Mouse (Mus musculus) adrenal gland, postnatal 25 days (tissue): ENCODE results near the gene Trim63. TPM values are rescaled to one million over a fixed set of nuclear protein-coding genes. Genes with fewer than 3 reads are reported as not detected.

Experiments
- DNase-seq: peaks from one replicate; pipeline ENCODE4 v3.0.0; 2021; ENCODE audit warnings: mixed read lengths
- total RNA-seq: library from RNA; stranded (reverse); gene quantifications from 2 replicates; pipeline ENCODE4 v1.2.3, GENCODE M21; 2021

The Trim63 gene
- total RNA-seq, 1 experiment from 2014 or later, result not detected

GRCm38 (mm10) chr4:134370649-134371221 is 55.8 kb downstream of the Trim63 start:
- DNase-seq, result no peak

GRCm38 (mm10) chr4:134371316-134371855 is 56.5 kb downstream of the Trim63 start:
- DNase-seq, result no peak

- DNase-seq, result peak; percentile 86
Measured at GRCm38 (mm10) chr4:134372294-134372747, 57.4 kb downstream of the Trim63 start.

- no peak for DNase-seq
Measured at GRCm38 (mm10) chr4:134373295-134373694, 58.4 kb downstream of the Trim63 start.

GRCm38 (mm10) chr4:134374306-134374705 is 59.4 kb downstream of the Trim63 start:
- DNase-seq, result no peak

GRCm38 (mm10) chr4:134378089-134378615 is 63.2 kb downstream of the Trim63 start:
- DNase-seq, result no peak

Other genes with a start within 250 kb of the Trim63 start
- gene Cd52, start 220.0 kb upstream of the Trim63 start, total RNA-seq, result 3.5 and 8.4 TPM in 2 replicates
- 8.1 and 9.4 TPM in 2 replicates for gene Ubxn11, start 212.6 kb upstream of the Trim63 start, total RNA-seq
- gene Sh3bgrl3, start 186.3 kb upstream of the Trim63 start, total RNA-seq, result 62.5 and 73.2 TPM in 2 replicates
- 15.7 and 19.2 TPM in 2 replicates for gene Cep85, start 128.0 kb upstream of the Trim63 start, total RNA-seq
- gene Gm7534, start 112.1 kb upstream of the Trim63 start, total RNA-seq, result not detected in 2 replicates
- gene Catsper4, start 87.7 kb upstream of the Trim63 start, total RNA-seq, result not detected in 2 replicates
- 0.49 TPM in 1 of 2 replicates, not detected in the other for gene Cnksr1, start 76.7 kb upstream of the Trim63 start, total RNA-seq
- not detected in 2 replicates for gene E130218I03Rik, start 71.5 kb upstream of the Trim63 start, total RNA-seq
- gene Zfp593, start 69.5 kb upstream of the Trim63 start, total RNA-seq, result 8.8 and 10.3 TPM in 2 replicates
- not detected in 2 replicates for gene Gm30191, start 68.2 kb upstream of the Trim63 start, total RNA-seq
- gene Grrp1, start 61.0 kb upstream of the Trim63 start, total RNA-seq, result 6.2 and 8.3 TPM in 2 replicates
- 19.7 and 20.2 TPM in 2 replicates for gene Pdik1l, start 27.2 kb upstream of the Trim63 start, total RNA-seq
- 21.1 and 21.5 TPM in 2 replicates for gene Slc30a2, start 28.1 kb downstream of the Trim63 start, total RNA-seq
- gene Extl1, start 68.7 kb downstream of the Trim63 start, total RNA-seq, result 1.7 and 2.1 TPM in 2 replicates
- gene Pafah2, start 81.2 kb downstream of the Trim63 start, total RNA-seq, result 7.9 and 9.1 TPM in 2 replicates
- gene Stmn1, start 153.2 kb downstream of the Trim63 start, total RNA-seq, result 75.6 and 87.4 TPM in 2 replicates
- gene Paqr7, start 181.6 kb downstream of the Trim63 start, total RNA-seq, result 39.9 and 63.1 TPM in 2 replicates
- 3.4 and 4.4 TPM in 2 replicates for gene Aunip, start 195.9 kb downstream of the Trim63 start, total RNA-seq
- 118 and 130 TPM in 2 replicates for gene Mtfr1l, start 220.3 kb downstream of the Trim63 start, total RNA-seq
- 30.5 and 35.2 TPM in 2 replicates for gene Selenon, start 237.0 kb downstream of the Trim63 start, total RNA-seq